Mouse (Mus musculus): ENCODE measurements at regions not wholly inside any gene's neighbourhood (a gene's known extent, or its start where the extent isn't known, plus 50 kb on each side); places are given as distances from the start of the nearest gene placed in this dataset.

- no peak for DNase-seq
Observed at GRCm38 (mm10) chr9:115361191-115361590, 51.0 kb upstream of the Stt3b start.

DNA sequence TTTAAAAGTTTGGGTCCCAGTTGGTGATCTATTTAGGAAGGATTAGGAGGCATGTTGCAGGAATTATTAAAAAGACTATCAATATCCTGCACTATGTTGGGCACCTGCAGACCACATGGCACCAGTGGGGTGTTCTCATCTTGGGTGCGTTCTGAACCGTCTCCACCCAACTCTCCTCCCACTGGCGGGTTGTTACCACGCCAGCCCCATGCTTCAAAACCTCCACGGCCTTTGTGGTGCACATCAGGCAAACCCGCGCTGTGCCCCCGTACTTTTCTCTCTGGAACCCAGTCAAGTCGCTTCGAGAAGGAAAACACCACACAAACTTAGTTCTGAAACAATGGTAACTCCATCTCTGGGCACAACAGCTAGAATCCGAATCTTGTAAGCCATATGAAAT is 51.7 kb upstream of the Stt3b start:
- no peak for DNase-seq

DNA sequence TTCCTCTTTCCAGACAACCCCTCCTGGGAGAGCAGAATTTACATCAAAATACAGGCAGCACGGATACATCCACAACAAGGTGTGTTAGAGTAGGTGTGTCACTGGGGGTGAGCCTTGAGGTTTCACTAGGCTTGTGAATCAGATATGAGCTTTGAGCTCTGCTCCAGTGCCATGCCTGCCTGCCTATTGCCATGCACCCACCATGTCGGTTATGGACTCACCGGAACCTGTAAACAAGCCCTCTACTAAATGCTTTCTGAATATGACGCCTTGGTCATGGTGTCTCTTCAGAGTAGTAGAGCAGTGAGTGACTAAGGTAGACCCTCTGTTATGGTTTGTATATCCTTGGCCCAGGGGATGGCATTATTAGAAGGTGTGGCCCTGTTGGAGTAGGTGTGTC is 52.3 kb upstream of the Stt3b start:
- DNase-seq = no peak

GRCm38 (mm10) chr9:115364919-115365861 is 55.0 kb upstream of the Stt3b start:
- no peak for DNase-seq

GRCm38 (mm10) chr9:115367808-115368207 is 57.6 kb upstream of the Stt3b start:
- DNase-seq = no peak

DNA sequence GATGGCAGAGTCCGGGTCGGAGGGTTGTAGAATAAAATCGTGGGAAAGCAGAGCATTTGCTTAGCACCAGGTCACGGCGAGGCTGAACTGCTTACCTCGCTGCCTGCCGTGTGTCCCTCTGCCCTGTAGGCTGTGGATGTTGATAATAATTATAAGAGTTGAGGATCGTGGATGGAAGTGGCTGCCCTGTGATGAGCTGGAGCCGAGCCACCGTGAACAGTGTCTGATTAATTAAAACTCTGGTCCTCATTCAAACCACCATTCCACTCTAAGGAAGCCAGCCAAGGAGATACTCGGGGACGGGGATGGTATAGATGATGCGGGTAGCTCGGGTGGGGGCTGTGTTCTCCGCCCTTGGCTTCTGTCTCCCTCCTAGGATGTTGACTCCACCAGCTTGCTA is 70.1 kb upstream of the Stt3b start:
- no peak for DNase-seq

GRCm38 (mm10) chr9:115382824-115383475 is 72.7 kb upstream of the Stt3b start:
- DNase-seq = no peak

- peak; percentile 34 to 58 for DNase-seq
Observed at GRCm38 (mm10) chr9:115383935-115384334, 73.7 kb upstream of the Stt3b start.

DNA sequence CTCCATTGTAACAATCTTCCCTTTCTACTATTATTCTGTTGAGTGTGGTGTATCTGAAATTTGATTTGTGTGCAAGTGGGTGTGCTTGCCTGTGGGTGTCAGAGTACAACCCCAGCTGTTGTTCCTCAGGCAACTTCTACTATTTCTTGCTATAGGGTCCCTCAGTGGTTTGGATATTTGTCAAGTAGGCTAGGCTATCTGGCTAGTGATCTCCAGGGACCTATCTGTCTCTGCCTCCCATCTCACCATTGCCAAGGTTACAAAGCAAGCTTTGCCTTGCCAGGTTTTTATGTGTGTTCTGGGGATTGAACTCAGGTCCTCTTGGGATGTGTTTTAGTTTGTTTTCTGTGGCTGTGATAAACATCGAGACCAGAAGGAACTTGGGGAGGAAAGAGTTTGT is 74.1 kb upstream of the Stt3b start:
- no peak for DNase-seq

GRCm38 (mm10) chr9:115387471-115388360 is 77.5 kb upstream of the Stt3b start:
- no peak for DNase-seq

DNA sequence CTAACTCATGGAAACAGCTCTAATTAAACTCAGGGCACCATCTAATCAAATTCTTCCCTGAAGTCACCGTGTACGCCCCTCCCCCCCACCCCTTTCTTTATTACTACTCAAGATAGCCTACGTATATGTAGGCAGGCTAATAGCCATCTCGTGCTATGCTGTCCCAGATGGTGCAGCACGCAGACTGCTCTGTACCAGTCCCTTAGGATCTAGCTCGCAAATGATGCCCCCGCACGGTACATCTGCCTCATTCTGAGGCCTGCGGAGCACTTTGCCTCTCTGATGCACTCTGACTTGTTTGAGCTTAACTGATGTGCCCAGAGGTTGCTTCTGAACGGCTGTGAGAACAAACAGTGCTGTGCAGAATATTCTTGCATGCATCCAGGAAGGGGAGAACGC is 78.1 kb upstream of the Stt3b start:
- no peak for DNase-seq

DNA sequence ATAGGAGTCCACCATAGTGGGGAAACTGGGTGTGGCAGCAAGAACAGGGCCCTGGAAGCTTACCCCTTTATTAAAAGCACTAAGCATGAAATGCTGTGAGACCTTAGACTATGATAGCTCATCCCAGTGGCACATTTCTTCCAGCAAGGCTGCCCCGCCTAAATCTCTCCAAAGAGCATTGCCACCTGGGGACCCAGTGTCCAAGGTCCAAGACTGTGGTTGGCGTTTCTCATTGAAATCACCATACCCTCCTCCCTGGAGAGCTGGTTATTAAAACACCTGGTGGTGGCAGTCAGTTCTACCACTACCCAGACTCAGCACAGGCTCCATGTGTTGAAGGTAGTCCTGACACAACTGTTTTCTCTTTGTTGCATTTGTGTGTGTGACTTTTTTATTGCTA is 78.9 kb upstream of the Stt3b start:
- DNase-seq = no peak

- DNase-seq = peak; percentile 47 to 48
Observed at GRCm38 (mm10) chr9:115390880-115391281, 80.7 kb upstream of the Stt3b start.

GRCm38 (mm10) chr9:115395511-115395910 is 85.3 kb upstream of the Stt3b start:
- DNase-seq = no peak

DNA sequence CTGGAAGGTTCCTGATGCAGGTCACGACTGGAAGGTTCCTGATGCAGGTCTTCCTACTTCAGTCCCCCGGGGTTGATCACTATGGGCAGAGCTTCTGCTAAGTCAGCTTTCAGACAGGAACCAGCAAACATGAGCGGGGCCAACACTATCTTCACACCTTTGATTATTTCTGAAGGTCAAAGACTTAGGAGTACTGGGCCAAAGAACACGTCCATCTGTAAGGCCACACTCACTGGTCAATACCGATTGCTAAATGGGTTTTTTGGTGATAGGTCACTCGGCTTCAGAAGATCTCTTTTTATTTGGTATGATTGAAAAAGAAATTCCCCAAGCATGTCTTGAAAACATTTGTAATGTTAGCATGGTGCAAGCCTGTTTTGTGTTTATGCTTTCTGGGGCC is 90.2 kb upstream of the Stt3b start:
- no peak for DNase-seq

DNA sequence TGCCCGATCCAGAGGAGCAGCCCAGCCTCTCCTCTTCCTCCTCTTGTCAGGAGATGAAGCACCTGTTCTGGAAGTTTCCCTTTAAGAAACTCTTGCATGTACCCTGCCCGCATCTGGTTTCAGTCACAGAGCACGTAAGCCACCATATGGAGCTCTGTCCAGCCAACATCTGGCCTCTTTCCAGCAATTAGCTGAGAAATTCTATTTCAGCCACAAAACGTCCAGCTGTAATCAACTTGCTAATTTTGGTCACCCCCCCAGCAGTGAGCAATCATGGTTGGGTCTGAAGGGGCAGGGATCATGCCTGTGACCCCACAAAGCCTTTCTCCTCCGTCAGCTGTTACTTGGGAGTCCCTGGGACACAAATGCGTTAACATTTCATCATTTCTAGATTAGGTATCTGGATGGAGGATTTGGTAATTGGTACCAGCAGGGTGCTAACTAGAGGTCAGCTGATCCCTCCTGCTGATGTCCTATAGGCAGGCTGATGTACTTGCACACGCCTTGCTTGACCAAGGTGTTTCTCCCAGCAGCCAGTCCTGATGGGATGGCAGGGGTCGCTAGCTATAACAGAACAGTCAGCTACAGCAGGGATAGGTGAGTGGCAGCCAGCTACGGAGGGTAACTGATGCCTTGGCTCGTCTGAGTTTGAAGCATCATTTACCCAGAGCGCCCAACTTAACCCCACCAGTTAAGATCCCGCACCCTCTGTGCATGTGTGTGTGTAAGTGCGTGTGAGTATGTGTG is 91.4 kb upstream of the Stt3b start:
- peak; percentile 26 to 33 for DNase-seq

DNA sequence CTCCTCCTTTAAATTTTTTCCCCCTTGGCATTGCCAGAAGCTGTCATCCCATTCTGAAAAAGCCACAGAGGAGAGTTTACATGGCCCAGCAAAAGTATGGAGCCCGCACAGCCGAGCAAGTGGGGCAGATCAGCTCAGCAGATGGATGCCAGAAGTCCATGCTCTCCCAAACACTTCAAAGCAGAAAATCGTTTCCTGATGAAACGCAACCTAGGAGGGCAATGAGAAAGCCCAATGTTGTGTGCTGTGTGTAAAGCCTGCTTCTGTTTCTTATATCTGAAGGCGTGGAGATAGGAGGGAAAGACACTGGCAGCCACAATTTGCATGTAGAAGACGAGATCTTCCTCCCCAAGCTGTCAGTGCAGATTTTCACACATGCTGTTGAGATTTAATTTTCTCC is 92.4 kb upstream of the Stt3b start:
- DNase-seq = no peak

GRCm38 (mm10) chr9:115403354-115403968 is 93.2 kb upstream of the Stt3b start:
- DNase-seq = no peak

DNA sequence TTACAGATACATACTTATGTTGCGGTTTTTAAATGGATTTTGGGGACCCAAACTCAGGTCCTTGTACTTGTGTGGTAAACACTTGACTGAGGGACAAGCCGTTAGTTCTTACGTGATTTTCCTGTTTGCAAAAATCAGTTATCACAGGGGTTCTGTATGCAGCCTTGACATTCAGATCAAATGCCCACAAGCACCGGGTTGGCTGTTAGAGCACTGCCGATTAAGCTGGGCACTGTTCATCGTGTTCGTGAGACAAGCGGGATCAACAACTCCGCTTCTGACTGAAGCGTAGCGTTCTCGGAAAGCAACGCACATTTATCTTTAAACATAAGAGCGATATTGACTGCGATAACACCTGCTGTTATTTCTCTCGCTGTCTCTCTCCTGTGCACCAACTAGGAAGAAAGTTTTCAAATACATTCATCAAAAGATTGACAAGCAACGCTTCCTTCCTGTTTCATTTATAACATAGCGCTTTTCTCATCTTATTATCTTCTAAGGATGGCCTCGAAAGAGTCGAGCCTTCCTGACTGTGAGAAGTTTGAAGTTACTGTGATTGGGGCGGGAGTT is 97.8 kb upstream of the Stt3b start:
- no peak for DNase-seq

- DNase-seq = no peak
Observed at GRCm38 (mm10) chr9:115408886-115409285, 98.7 kb upstream of the Stt3b start.

- no peak for DNase-seq
Observed at GRCm38 (mm10) chr9:115414190-115414589, 104.0 kb upstream of the Stt3b start.

DNA sequence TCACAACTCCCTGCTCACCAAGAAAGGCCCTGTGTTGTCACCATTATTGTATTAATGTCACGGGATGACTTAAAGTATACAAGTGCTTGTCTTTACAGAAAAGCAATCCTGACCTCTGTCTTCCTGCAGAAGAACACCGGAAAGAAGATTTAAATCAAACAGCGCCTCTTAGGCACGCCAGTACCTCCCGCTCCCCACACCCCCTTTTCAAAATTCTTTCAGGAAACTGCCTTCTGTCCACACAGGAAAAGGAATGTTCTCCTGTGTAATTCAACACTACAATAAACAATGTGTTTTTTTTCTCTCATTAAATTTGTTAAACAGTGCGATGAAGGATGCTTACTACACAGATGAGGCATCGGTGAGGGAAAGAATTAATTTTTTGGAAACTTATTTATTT is 112.6 kb upstream of the Stt3b start:
- peak; percentile 12 to 55 for DNase-seq

Measured in lung, adult 18-20 months (tissue).